7 mouse cellular contexts compared by ENCODE assay signal in genomic region chr7:5125549-5126406, GRCm38 (mm10). TPM values are rescaled to one million over a fixed set of nuclear protein-coding genes. Genes with fewer than 3 reads are reported as not detected.
A peak's percentile ranks its signal among the peaks of the same experiment; 100 is the strongest.
DNase-seq lines count a peak whose midpoint lies in the region; ATAC-seq and TF ChIP-seq lines count a peak whose summit lies in the region.

Gene Rasl2-9, minus strand, starts transcription at chr7:5125950.

- ATAC-seq in embryonic facial prominence, embryonic 14.5 days (ENCODE audit: low read depth), result peak; percentile 77; the same call in 1 of the 2 replicates
- peak; percentile 37 for ATAC-seq in limb, embryonic 12.5 days (ENCODE audit: insufficient number of reproducible peaks, insufficient read depth, low FRiP score, low TSS enrichment, low read depth)
- ATAC-seq in midbrain, embryonic 13.5 days, result peak; percentile 81

- H3K27me3 ChIP-seq in embryonic facial prominence, embryonic 14.5 days (replicated peaks; ENCODE audit: control insufficient read depth, insufficient read depth, low read length), result no peaks in the 10 kb centered on the region
- 0 out of 2 replicates have a peak, but pooled peaks cover 3% of the 10 kb centered on the region for H3K27me3 ChIP-seq in limb, embryonic 12.5 days
- H3K27me3 ChIP-seq in midbrain, embryonic 13.5 days, result 0 out of 2 replicates have a peak, but pooled peaks cover 3% of the 10 kb centered on the region
- H3K27me3 ChIP-seq in small intestine, adult 2 months (ENCODE audit: control insufficient read depth, insufficient read depth, low read length), result no peaks in the 10 kb centered on the region

- peak within 1 kb of the TSS; percentile 38 for H3K4me3 ChIP-seq in embryonic facial prominence, embryonic 14.5 days (ENCODE audit: low read depth, low read length)
- H3K4me3 ChIP-seq in limb, embryonic 12.5 days (replicated peaks), result peak within 1 kb of the TSS; percentile 34
- H3K4me3 ChIP-seq in midbrain, embryonic 13.5 days (replicated peaks), result peak within 1 kb of the TSS; percentile 39
- peak within 1 kb of the TSS; percentile 64 for H3K4me3 ChIP-seq in small intestine, adult 2 months (ENCODE audit: low read depth, low read length)

- TF ChIP-seq CTCF in small intestine, adult 2 months (IDR thresholded peaks at IDR 0.05; ENCODE audit: extremely low read depth, insufficient read length, insufficient replicate concordance, low read depth, low read length), result peak; percentile 64

- peak within 1 kb of the TSS; percentile 61 for H3K4me2 ChIP-seq in embryonic facial prominence, embryonic 14.5 days (ENCODE audit: low read depth, low read length)
- peak within 1 kb of the TSS; percentile 58 for H3K4me2 ChIP-seq in limb, embryonic 12.5 days
- peak within 1 kb of the TSS; percentile 56 for H3K4me2 ChIP-seq in midbrain, embryonic 13.5 days (replicated peaks)

- H3K9ac ChIP-seq in embryonic facial prominence, embryonic 14.5 days (ENCODE audit: low read depth, low read length), result peak within 1 kb of the TSS; percentile 55; the same call in 1 of the 2 replicates
- H3K9ac ChIP-seq in limb, embryonic 12.5 days (replicated peaks), result peak within 1 kb of the TSS; percentile 37; the same call in 1 of the 2 replicates
- H3K9ac ChIP-seq in midbrain, embryonic 13.5 days (replicated peaks), result peak within 1 kb of the TSS; percentile 51

- 20% methylated on average over 37 of the region's 42 CpGs for WGBS in embryonic facial prominence, embryonic 14.5 days
- 20% methylated on average over 42 of the region's 42 CpGs for WGBS in limb, embryonic 12.5 days
- WGBS in midbrain, embryonic 13.5 days, result 18% methylated on average over 42 of the region's 42 CpGs
- WGBS in small intestine, adult 2 months, result 16% methylated on average over 42 of the region's 42 CpGs

- no peaks in the 10 kb centered on the region for H3K36me3 ChIP-seq in embryonic facial prominence, embryonic 14.5 days (ENCODE audit: control insufficient read depth, insufficient read depth, low read length)
- H3K36me3 ChIP-seq in limb, embryonic 12.5 days, result no peaks in the 10 kb centered on the region
- no peaks in the 10 kb centered on the region for H3K36me3 ChIP-seq in midbrain, embryonic 13.5 days
- H3K36me3 ChIP-seq in small intestine, adult 2 months (ENCODE audit: control insufficient read depth, insufficient read depth, low read length), result no peaks in the 10 kb centered on the region

- no peaks in the 10 kb centered on the region for H3K9me3 ChIP-seq in embryonic facial prominence, embryonic 14.5 days (ENCODE audit: control insufficient read depth, low read length)
- no peaks in the 10 kb centered on the region for H3K9me3 ChIP-seq in limb, embryonic 12.5 days
- H3K9me3 ChIP-seq in midbrain, embryonic 13.5 days, result no peaks in the 10 kb centered on the region

- DNase-seq in brain, adult 2 months (ENCODE audit: low read depth, low spot score), result peak; percentile 60
- peak; percentile 42 for DNase-seq in embryonic facial prominence, embryonic 14.5 days (ENCODE audit: low spot score)
- DNase-seq in heart, adult 8-10 months (ENCODE audit: low spot score), result peak; percentile 67
- DNase-seq in kidney, adult 9 months, result peak; percentile 83

- TF ChIP-seq POLR2A in small intestine, adult 2 months (IDR thresholded peaks at IDR 0.05; ENCODE audit: low read depth, low read length), result no peak

- no peaks in the 10 kb centered on the region for H3K4me1 ChIP-seq in embryonic facial prominence, embryonic 14.5 days (ENCODE audit: control insufficient read depth, insufficient read depth, low read length)
- H3K4me1 ChIP-seq in limb, embryonic 12.5 days (replicated peaks), result no peaks in the 10 kb centered on the region; the same call in 1 of the 2 replicates
- 0 out of 2 replicates have a peak, but pooled peaks cover 5% of the 10 kb centered on the region for H3K4me1 ChIP-seq in midbrain, embryonic 13.5 days (replicated peaks)
- H3K4me1 ChIP-seq in small intestine, adult 2 months (ENCODE audit: control insufficient read depth, insufficient read depth, insufficient read length, low read length), result no peaks in the 10 kb centered on the region

- no peak within 1 kb of the TSS for H3K27ac ChIP-seq in embryonic facial prominence, embryonic 14.5 days (replicated peaks; ENCODE audit: low read depth, low read length)
- no peak within 1 kb of the TSS for H3K27ac ChIP-seq in limb, embryonic 12.5 days
- H3K27ac ChIP-seq in midbrain, embryonic 13.5 days, result no peak within 1 kb of the TSS
- no peak within 1 kb of the TSS for H3K27ac ChIP-seq in small intestine, adult 2 months (ENCODE audit: insufficient read depth, low read depth, low read length)

RNA-seq across cellular contexts. Expression of gene Rasl2-9, which starts in this region (rescaled TPM):
- polyA plus RNA-seq in embryonic facial prominence, embryonic 14.5 days (2014; fragmentation: Nextera tagmentation; extraction: Ambion mirVana), result 0.22 and 0.62 TPM in 2 replicates
- 1 to 10 TPM; 7.4 to 9.7 (median 8.9) TPM for total RNA-seq in heart, adult 8-10 months (2022)
- polyA plus RNA-seq in limb, embryonic 12.5 days (2016; fragmentation: Nextera tagmentation; extraction: Ambion mirVana), result 0.34 TPM in 1 of 2 replicates, not detected in the other
- 0.38 and 0.41 TPM in 2 replicates for polyA plus RNA-seq in midbrain, embryonic 13.5 days (2015; fragmentation: Nextera tagmentation; extraction: Ambion mirVana)
- 0.09 and 0.43 TPM in 2 replicates for polyA plus RNA-seq in small intestine, adult 2 months (2012; rRNA removed)

Comparison
In these comparisons a context has a peak if more than half of its experiments do, and no peak if none do; other contexts are left out.
1. Peak in DNase-seq, ATAC-seq, H3K4me3 ChIP-seq, H3K9ac ChIP-seq and H3K4me2 ChIP-seq in embryonic facial prominence, embryonic 14.5 days; RNA of the gene not detected or under 1 TPM.
2. Peak in ATAC-seq, H3K4me3 ChIP-seq, H3K9ac ChIP-seq and H3K4me2 ChIP-seq in limb, embryonic 12.5 days; RNA of the gene not detected or under 1 TPM.
3. Peak in ATAC-seq, H3K4me3 ChIP-seq, H3K9ac ChIP-seq and H3K4me2 ChIP-seq in midbrain, embryonic 13.5 days; RNA of the gene not detected or under 1 TPM.